Mouse (Mus musculus): ENCODE data around the gene Aldoc. TPM values are rescaled to one million over a fixed set of nuclear protein-coding genes. Genes with fewer than 3 reads are reported as not detected.

Aldoc gene
- polyA plus RNA-seq, 1 experiment from 2014 or later, result 6.4 TPM

DNA sequence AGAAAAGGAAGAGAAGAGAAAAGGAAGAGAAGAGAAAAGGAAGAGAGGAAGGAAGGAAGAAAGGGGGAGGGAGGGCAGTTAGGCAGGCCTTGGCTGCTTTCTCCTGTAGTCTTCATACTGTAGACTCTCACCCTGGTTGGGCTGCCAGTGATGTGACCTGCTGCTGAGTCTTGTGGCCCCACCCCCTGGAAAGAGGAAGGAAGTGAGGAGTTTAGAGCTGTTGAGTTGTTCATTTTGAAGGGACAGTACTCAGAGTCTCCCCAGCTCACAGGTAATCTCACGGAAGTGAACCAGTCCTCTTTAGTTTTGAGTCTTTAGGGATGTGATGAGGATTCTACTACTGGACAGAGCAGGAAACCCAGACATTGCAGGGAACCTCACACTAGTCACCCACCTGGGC, 30.3 kb downstream of the Aldoc start:
- H3K4me1 ChIP-seq, result peaks cover 2% of the 10 kb centered on the region; the same call in 1 of the 2 replicates
- no peak overlapping the region for H3K4me3 ChIP-seq (replicated peaks)
- H3K36me3 ChIP-seq, result peaks cover 9% of the 10 kb centered on the region
- no peak overlapping the region for H3K27ac ChIP-seq
- no peak overlapping the region for H3K9ac ChIP-seq
- ATAC-seq (replicated peaks; ENCODE audit: low FRiP score), result no peak
- WGBS, result 96% methylated on average over 1 of the region's 1 CpGs
- no peaks in the 10 kb centered on the region for H3K27me3 ChIP-seq
- no peaks in the 10 kb centered on the region for H3K9me3 ChIP-seq (replicated peaks)
- no peak overlapping the region for H3K4me2 ChIP-seq

DNA sequence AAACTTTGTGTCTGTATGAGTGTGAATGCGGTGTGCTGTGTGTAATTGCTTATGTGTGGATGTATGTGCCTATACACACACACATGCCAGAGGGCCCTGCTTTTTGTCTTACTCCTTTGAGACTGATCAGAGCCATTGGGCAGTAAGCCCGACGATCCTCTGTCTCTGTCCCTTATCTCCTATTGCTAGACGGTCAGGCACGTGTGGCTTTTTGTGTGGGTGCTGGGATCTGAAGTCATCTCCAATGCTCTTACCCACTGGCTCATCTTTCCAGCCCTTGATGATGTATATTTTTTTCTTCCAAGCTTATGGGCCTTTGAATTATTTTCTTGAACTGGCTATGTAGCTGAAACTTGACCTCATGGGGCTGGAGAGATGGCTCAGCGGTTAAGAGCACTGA, 32.1 kb downstream of the Aldoc start:
- H3K4me2 ChIP-seq, result no peak overlapping the region
- no peak for ATAC-seq (replicated peaks; ENCODE audit: low FRiP score)
- peaks cover 4% of the 10 kb centered on the region for H3K4me1 ChIP-seq
- no peaks in the 10 kb centered on the region for H3K9me3 ChIP-seq (replicated peaks)
- H3K27me3 ChIP-seq, result no peaks in the 10 kb centered on the region
- no peak overlapping the region for H3K9ac ChIP-seq
- 85% methylated on average over 6 of the region's 6 CpGs for WGBS
- no peaks in the 10 kb centered on the region for H3K36me3 ChIP-seq
- H3K27ac ChIP-seq, result no peak overlapping the region
- no peak overlapping the region for H3K4me3 ChIP-seq (replicated peaks)

DNA sequence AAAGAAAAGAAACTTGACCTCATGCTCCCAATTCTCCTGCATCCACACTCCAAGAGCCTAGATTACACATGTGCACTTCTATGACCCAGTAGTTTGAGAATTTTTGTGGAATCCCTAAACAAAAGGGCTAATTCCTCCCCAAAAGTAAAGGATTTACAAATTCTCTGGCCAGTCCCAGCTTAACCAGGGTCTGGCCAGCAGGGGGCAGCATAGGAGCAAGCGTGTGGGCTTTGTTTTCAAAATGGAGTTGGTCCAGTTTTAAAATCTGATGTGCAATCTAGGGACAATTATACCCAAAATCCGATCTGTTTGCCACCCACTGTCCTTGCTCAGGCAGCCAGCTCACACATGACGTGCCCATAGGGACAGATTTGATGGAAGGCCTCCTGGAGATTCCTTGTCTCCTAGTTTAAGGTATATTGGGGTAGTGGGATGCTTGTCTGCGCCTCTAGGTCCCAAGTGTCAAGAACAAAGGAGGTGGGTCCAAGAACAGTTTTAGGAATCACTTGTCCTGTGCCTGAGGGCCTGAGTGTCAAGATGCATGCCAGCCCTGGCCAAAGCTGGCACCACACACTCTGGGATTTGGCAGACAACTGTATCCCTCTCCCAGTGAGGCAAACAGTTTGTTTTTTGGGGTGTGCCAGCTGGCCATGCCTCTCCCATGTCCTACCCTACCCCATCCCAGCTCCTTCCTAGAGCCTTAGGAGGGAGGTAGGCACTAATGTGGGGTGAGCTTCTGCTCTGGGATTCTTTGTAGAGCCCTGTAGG, 32.9 kb downstream of the Aldoc start:
- no peaks in the 10 kb centered on the region for H3K9me3 ChIP-seq (replicated peaks)
- H3K4me2 ChIP-seq, result no peak overlapping the region
- 37% methylated on average over 4 of the region's 4 CpGs for WGBS
- no peaks in the 10 kb centered on the region for H3K27me3 ChIP-seq
- no peak for ATAC-seq (replicated peaks; ENCODE audit: low FRiP score)
- H3K4me3 ChIP-seq (replicated peaks), result no peak overlapping the region
- no peaks in the 10 kb centered on the region for H3K36me3 ChIP-seq
- no peak overlapping the region for H3K27ac ChIP-seq
- H3K9ac ChIP-seq, result no peak overlapping the region
- H3K4me1 ChIP-seq, result peaks cover 11% of the 10 kb centered on the region

DNA sequence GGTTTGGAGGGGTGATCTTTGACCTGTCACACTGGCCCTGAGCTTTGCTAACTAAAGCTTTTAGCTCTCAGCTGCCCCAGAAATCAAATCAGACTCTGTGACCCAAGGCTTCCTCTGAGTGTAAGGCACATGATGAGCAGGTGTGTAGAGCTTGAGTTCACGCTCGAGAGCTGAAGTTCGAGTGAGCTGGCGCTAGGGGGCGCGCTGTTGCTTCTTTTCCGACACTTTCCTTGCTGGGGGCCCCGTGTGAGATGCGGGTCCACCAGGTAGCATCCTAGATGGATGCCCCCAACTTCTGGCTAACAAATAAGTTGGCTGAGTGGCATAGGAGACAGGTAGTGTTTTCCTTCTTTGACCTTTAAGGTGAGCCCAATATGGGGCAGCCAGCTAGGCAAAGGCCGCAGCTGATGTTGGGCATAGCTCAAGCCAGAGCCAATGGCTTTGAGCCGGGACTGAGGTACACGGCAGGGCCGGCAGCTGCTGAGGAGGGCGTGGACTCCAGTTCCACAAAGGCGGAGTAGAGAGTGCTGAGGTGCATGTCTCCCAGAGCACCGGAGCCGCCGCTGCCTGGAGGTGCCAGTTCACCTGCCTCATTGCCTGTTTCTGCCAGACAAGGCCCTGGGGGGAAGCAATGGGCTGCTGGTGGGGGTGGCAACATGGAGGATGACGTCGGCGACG, 35.7 kb downstream of the Aldoc start:
- ATAC-seq (replicated peaks; ENCODE audit: low FRiP score), result no peak
- 10% methylated on average over 22 of the region's 22 CpGs for WGBS
- Histone ChIP-seq H3K9me3 (replicated peaks) (no peaks in the 10 kb centered on the region), H3K27me3 (no peaks in the 10 kb centered on the region), H3K27ac (no peak overlapping the region), H3K9ac (no peak overlapping the region), H3K4me3 (replicated peaks) (no peak overlapping the region), H3K36me3 (no peaks in the 10 kb centered on the region), H3K4me1 (peaks cover 18% of the 10 kb centered on the region), H3K4me2 (no peak overlapping the region)

DNA sequence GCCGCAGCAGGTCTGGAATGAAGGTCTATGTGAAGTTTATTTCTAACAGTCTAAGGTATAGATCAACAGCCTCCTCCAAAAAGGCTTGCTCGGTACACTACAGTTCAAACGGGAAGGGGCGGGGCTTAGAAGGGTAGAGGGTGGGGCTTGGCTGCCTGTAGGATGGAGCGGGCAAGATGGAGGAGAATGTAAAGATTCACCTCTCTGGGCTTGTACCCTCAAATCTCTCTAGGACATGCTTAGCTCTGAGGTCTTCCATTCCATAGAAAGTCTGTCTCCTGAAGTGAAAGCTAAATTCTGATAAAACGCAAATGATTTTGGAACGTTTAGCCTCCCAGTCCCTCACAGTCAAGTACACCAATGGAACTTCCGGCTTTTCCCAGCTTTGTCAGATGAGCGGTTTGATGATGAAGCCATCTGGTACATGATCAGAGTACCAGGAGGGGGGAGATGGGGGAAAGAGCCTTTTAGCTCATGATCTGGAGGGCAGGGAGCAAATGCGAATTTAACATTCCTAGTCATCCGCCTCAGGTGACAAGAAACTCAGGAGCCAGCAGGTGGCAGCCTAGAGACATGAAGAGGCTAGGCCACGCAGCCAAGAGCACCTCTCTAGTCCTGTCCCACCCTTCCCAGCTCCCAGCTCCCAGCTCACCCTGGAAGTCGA, 37.5 kb downstream of the Aldoc start:
- WGBS, result 10% methylated on average over 13 of the region's 13 CpGs
- H3K9ac ChIP-seq, result peak overlapping the region; percentile 29; the same call in 1 of the 2 replicates
- ATAC-seq (replicated peaks; ENCODE audit: low FRiP score), result peak; percentile 61

DNA sequence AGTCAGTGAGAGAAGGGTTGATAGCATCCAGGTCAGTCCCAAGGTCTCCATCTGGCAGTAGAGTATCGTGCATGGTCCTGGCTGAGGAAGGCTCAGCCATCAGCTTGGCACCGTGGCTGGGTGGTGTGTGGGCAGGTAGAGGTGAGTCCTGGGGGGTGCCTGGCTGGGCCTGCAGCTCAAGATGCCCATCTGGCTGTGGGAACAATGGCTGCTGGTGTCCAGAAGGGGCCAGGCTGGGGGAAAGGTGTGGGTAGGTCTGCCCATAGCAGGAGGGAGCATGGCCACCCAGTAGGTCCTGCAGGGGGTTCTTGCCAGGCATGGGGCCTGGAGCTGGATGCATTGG, 38.0 kb downstream of the Aldoc start:
- Histone ChIP-seq H3K27ac (no peak overlapping the region), H3K27me3 (no peaks in the 10 kb centered on the region), H3K9ac (no peak overlapping the region), H3K4me3 (replicated peaks) (no peak overlapping the region), H3K4me2 (peak overlapping the region; percentile 68; the same call in 1 of the 2 replicates), H3K9me3 (replicated peaks) (no peaks in the 10 kb centered on the region), H3K36me3 (no peaks in the 10 kb centered on the region), H3K4me1 (peaks cover 35% of the 10 kb centered on the region)
- peak; percentile 15; the same call in 1 of the 2 replicates for ATAC-seq (replicated peaks; ENCODE audit: low FRiP score)
- WGBS, result 52% methylated on average over 2 of the region's 2 CpGs

More for the DNA sequence above, 37.5 kb downstream of the Aldoc start:
- peaks cover 35% of the 10 kb centered on the region for H3K4me1 ChIP-seq
- no peaks in the 10 kb centered on the region for H3K9me3 ChIP-seq (replicated peaks)
- H3K4me3 ChIP-seq (replicated peaks), result peak overlapping the region; percentile 41
- H3K4me2 ChIP-seq, result peak overlapping the region; percentile 68
- no peaks in the 10 kb centered on the region for H3K27me3 ChIP-seq
- H3K27ac ChIP-seq, result no peak overlapping the region
- H3K36me3 ChIP-seq, result no peaks in the 10 kb centered on the region

DNA sequence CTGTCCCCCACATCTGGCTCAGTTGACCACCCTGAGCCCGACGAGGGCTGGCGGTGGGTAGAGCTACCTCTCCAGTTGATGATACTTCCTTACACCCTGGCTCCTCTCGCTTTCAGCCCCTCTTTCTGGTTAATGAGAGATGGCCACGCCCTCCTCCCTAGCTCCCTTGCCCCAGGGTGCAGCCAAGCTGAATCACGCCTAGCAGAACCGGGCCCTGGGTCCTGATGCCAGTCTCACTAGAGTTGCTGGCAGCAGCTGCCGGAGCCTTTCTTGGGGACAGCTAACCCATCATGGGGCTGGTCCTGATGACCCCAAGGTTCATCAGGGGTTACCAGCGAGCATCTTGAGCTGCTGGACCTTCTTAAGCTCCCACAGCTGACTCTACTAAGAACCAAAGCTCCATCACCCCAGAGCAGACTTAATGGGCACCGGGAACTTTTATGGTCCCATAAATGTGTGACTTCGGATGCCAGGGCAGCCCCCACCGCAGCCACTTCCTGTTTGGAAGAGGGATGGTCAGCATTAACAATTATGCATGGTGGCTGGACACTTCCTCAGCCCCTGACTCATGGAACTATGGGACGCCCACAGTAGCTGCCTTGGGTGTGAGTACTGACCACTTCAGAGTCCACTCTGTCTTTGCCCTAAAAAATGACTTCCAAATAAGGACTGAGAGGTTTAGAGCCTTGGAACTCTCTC, 40.7 kb downstream of the Aldoc start:
- no peaks in the 10 kb centered on the region for H3K9me3 ChIP-seq (replicated peaks)
- H3K4me2 ChIP-seq, result no peak overlapping the region
- no peak overlapping the region for H3K4me3 ChIP-seq (replicated peaks)
- H3K27ac ChIP-seq, result peak overlapping the region; percentile 72
- H3K27me3 ChIP-seq, result no peaks in the 10 kb centered on the region
- peaks cover 39% of the 10 kb centered on the region for H3K4me1 ChIP-seq
- no peak overlapping the region for H3K9ac ChIP-seq
- WGBS, result 46% methylated on average over 13 of the region's 13 CpGs
- no peak for ATAC-seq (replicated peaks; ENCODE audit: low FRiP score)
- no peaks in the 10 kb centered on the region for H3K36me3 ChIP-seq

DNA sequence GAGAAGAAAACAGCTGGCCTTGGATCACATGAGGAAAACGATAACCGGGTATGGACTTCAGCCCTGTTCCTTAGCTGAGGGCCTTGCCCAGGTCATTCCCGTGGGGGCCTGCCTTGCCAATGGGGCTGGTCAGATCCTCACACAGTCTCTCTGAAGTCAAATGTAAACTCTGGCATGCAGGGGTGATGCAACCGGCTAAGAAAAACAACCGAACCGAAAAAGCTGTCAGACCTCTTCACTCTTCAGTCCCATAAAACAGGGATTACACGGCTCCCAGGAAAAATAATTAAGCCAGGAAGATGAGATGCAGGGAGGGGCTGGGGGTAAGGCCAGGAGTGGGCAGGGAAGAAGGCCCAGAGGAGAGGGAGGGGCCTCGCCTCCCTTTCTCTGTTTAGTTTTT, 41.3 kb downstream of the Aldoc start:
- Histone ChIP-seq H3K9me3 (replicated peaks) (no peaks in the 10 kb centered on the region), H3K9ac (no peak overlapping the region), H3K4me3 (replicated peaks) (no peak overlapping the region), H3K4me2 (no peak overlapping the region), H3K27me3 (no peaks in the 10 kb centered on the region), H3K27ac (peak overlapping the region; percentile 72), H3K36me3 (no peaks in the 10 kb centered on the region), H3K4me1 (peaks cover 39% of the 10 kb centered on the region)
- WGBS, result 11% methylated on average over 8 of the region's 8 CpGs
- no peak for ATAC-seq (replicated peaks; ENCODE audit: low FRiP score)

DNA sequence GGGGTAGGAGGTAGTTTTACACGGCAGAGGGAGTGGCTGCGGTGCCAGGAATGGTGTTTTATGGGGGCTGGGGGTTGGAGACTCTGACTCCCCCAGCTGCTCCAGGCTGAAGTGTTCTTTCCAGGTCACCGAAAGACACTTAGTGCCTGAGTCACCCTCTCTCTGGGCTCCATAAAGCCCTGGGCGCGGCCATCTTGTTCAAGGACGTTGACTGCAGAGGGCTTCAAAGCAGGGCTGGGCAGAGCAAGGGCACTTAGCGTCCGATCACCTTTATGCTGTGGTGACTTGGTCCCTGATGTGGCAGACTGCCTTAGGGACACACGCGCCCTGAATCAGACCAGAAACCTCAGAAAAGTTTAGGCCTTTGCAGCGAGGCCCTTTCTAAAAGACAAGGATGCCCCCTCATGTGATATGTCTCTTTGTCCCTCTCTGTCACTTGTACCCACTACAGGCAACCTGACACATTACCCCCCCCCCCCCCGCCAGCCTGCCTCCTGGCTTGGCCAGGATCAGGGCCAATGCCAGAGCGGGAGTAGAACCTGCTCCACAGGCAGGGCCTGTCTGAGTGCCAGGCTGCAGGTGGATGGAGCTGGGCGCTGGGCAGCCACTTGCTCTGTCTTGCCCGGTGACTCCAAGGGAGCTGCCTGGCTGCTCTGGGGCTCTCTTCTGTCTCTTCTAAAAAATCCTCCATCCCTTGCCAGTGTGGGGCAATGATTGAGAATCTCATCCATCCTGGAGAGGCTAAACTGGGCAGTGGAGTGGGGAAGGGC, 44.9 kb downstream of the Aldoc start:
- Histone ChIP-seq H3K27me3 (no peaks in the 10 kb centered on the region), H3K9ac (no peak overlapping the region), H3K27ac (no peak overlapping the region), H3K9me3 (replicated peaks) (no peaks in the 10 kb centered on the region), H3K4me3 (replicated peaks) (no peak overlapping the region), H3K4me2 (no peak overlapping the region), H3K4me1 (peaks cover 53% of the 10 kb centered on the region), H3K36me3 (no peaks in the 10 kb centered on the region)
- no peak for ATAC-seq (replicated peaks; ENCODE audit: low FRiP score)
- WGBS, result 77% methylated on average over 15 of the region's 15 CpGs

DNA sequence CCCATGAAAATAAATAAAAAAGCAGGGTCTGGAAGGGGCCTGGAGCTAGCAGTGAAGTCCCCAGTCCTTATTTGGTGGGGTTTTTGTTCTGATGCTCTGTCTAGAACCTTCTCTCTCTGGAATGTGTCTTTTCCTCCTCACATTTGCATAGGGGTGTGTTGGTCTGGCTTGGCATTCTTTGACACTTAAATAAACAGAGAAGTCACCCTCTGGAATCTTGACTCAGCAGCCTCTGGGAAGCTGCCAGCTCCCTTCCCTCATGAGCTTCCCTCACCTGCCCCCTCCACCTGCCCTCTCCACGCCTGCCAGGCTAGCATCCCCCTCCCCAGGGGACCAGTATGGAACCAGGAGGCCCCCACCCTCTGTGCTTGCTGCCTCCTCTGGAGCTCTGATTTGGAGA, 47.6 kb downstream of the Aldoc start:
- 57% methylated on average over 1 of the region's 1 CpGs for WGBS
- no peak overlapping the region for H3K4me3 ChIP-seq (replicated peaks)
- H3K27me3 ChIP-seq, result no peaks in the 10 kb centered on the region
- H3K9me3 ChIP-seq (replicated peaks), result no peaks in the 10 kb centered on the region
- H3K36me3 ChIP-seq, result no peaks in the 10 kb centered on the region
- no peak overlapping the region for H3K9ac ChIP-seq
- H3K4me1 ChIP-seq, result peaks cover 54% of the 10 kb centered on the region
- no peak overlapping the region; the same call in 1 of the 2 replicates for H3K27ac ChIP-seq
- no peak for ATAC-seq (replicated peaks; ENCODE audit: low FRiP score)
- H3K4me2 ChIP-seq, result no peak overlapping the region

DNA sequence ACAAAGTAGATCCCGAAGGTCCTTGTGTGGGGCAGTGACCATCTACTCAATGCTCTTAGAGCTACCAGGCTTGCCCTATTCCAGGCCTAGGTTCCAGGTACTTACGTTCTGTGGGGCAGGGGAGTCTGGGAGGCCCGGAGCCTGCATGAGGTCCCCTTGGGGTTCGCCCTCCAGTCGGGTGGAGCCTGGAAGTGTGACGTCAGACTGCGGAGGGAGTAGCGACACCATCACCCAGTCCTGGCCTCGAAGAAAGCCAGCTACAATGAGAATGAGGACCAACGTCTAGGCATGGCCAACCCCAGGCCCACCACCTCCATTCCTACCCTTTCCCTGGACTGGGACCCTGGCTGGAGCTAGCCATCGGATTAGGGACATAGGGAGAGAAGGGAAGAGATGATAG, 48.9 kb downstream of the Aldoc start:
- H3K4me3 ChIP-seq (replicated peaks), result no peak overlapping the region
- H3K27ac ChIP-seq, result no peak overlapping the region
- H3K4me2 ChIP-seq, result no peak overlapping the region
- peaks cover 64% of the 10 kb centered on the region for H3K4me1 ChIP-seq
- no peak overlapping the region for H3K9ac ChIP-seq
- H3K9me3 ChIP-seq (replicated peaks), result no peaks in the 10 kb centered on the region
- H3K27me3 ChIP-seq, result no peaks in the 10 kb centered on the region
- WGBS, result 91% methylated on average over 11 of the region's 11 CpGs
- ATAC-seq (replicated peaks; ENCODE audit: low FRiP score), result no peak
- H3K36me3 ChIP-seq, result no peaks in the 10 kb centered on the region
